Mouse (Mus musculus) frontal cortex, postnatal 10 days (tissue): ENCODE data around the gene Cep19.
"Not testable (repeated sequence)": the region's sequence is repeated elsewhere in the genome, so short reads cannot be mapped to it uniquely, and the experiment has no call there.

Experiments used
- DNase-seq, 2 experiments: peaks; one replicate each; pipeline ENCODE4 v3.0.0; 2022; ENCODE audit warnings: low spot score in 2 of 2, mixed read lengths in 1 of 2

Cep19 gene

DNA sequence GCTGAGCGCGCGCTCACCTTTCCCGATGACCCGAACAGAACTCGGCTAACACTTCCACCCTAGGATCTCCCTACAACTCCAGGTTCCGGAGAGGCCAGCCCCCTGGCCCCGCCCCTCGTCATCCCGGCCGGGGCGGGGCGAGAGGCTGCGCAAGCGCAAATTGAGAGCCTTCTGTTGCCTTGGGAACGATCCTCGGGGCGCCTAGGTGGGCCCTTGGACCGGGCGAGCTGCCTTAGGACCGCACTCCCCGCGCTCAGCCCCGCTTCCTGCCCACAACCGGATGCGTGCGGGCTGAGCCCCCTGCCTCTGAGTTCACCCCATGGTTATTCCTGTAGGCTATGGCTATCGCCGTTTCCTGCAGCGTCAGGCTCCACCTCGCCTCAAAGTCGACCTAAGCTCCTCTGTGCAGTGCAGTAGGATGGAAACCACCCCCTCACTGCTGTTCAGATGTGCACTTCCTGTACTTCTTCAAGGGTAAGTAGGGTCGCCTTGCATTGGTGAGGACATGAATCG, at the start of gene Cep19, which contains the start of gene Pigx:
Gene Cep19, plus strand, starts transcription at position 163 of the 513 bp plus-strand sequence.
Gene Pigx, minus strand, starts transcription at position 103 of the 513 bp plus-strand sequence.
- peak; percentile 84 to 88 for DNase-seq

DNA sequence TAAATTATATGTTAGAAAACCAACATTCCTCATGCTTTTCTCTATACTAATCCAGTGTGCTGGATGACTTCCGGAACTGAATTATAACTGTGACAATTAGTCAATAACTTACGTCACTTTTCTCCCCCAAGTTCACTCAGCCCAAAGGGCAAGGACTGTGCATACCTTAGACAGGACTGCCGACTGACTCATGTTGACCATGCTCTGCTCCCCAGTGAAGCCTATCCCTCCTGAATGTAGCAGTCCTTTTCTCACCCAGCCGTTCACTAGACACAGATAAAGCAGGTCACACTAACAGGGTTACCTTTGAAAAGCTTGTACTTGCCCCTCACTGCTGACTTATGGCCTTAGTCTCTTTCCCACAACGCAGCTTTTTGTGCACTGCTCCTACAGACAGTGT, 40.8 kb upstream of the Cep19 start:
- DNase-seq, result no peak

DNA sequence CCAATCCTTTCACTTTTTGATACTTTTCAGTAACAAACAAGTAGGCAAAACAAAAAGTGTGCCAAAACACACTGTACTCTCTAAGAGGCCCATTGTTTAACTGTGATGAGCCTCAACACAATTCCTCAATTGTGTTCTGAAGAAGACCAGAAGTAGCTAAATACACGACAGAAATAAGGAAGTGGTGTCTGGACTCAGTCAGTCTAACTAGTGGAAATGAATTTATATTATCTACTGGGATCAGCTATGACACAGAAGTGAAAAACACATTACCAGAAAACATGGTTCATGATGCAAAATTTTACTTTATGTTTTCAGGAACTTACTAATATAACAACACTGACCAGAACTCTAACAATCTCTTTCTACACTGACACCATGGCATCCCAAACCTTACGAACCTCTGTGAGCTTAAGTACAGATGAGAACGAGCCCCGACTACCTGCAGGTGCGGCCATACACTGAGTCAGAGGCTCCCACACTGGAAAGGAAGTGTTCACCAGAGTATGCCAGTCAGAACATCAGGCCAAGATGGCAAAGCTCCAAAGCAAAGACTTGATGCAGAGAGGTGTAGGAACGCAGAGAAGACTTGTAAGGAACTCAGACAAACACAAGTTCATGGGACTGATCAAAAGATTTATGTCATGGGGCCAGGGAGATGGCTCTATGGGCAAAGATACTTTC, 39.6 kb upstream of the Cep19 start:
- DNase-seq, result no peak

DNA sequence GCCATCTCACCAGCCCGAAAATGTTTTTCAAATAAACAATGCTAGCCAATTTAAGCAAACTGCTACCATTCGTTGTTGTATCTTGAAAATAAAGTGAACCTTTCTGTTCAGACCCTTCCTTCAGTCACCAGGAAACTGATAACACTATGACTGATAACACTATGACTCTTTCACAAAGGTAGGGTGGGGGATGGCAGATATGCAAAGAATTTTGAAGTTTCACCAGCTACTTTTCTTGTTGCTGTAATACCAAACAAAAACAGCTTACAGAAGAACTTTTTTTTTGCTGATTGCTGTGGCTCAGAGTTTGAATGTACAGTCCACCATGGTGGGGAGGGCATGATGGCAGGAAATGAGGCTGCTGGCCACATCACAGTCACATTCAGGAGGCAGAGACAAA, 37.4 kb upstream of the Cep19 start:
- DNase-seq, result no peak

DNA sequence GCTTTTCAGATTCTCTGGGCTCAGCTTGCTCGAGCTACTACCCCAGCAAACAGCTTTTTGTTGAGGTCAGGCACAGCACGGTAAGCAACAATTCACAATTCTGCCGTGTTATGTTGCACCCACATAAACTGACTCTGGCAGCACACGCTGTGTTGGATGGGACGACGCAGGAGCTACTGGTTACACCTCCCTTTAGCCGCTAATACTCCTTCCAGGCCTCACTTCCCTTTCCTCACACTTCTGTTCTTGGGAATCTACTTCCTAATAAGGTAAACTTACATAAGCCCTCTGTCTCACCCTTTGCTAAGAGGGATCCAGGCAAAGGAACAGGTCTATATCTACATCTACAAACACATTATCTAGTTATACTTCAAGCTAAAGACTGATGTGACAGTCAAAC, 35.7 kb upstream of the Cep19 start:
- no peak for DNase-seq

DNA sequence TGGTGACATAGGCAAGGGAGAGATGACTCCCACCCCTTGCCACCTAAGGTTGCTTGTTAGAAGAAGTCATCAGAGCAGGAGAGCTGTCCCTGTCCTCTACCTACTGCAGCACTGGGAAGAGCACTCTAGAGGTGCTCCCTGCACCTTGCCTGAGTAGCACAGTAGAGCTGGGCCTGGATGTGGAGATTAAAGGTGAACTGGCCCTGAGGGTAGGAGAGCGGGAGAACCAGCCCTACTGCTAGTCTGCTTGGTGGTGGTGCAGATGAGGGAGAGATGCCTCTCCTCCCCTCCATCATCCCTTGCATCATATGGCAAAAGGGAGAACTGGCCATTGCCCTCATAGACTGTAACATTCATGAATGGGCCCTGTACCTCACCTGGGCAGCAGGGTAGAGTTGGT, 32.7 kb upstream of the Cep19 start:
- DNase-seq, result no peak

DNA sequence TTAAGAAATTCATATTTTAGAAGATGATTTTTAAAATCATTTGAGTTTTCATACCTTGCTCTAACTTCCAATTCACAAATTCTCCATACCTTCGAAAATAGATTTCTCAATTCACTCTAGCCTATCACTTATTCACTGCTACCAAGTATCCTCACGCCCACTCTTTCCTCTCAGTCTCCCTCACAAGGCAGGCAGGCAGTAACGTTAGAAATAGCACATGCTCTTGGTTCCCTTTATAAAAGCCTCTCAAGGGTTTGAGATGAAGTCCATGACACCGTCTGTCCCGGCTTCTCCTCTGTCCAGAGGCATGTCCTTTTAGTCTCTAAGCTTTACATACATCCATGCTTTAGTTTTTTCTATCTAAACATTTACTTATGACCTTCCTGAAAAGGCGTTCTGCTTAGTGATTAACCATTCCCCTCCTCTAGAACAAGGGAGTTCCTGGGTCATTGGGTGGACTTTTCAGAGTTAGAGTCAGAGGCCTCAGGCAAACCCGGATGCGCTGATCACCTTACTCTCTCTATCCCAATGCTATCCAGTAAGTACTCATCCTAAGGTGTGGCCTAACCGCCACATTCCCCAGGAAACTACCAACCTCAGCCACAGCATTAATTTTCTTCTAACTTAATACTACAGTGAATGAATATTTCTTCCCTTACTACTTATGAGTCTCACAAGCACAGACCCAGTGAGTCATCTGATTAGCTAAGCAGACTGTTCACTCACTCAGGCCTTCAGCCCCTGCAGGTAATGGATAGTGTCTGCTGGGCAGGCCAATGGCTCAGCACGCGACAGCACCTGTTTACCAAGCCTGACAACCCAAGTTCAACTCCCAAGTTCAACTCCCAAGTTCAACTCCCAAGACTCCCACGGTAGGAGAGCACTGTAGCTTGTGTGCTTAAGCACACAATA, 31.0 kb upstream of the Cep19 start:
- DNase-seq, result no peak

DNA sequence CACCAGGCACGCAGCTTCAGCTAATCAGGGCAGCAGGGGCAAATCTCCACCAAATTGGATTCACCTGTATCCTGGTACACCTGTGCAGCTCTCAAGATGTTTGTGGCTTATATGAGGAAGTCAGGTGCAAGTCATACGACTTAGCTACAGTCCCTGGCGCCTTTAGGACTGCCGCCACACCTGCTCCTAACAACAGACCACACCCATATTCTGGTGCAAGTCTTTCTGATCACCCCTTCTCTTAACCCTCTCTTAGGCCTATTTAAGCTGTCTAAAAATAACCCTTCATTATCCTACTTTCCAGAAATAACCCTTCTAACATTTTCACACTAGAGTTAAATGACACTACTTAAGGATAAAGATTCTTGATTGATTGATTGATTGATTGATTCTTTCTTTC, 29.5 kb upstream of the Cep19 start:
- DNase-seq, result not testable (repeated sequence)

DNA sequence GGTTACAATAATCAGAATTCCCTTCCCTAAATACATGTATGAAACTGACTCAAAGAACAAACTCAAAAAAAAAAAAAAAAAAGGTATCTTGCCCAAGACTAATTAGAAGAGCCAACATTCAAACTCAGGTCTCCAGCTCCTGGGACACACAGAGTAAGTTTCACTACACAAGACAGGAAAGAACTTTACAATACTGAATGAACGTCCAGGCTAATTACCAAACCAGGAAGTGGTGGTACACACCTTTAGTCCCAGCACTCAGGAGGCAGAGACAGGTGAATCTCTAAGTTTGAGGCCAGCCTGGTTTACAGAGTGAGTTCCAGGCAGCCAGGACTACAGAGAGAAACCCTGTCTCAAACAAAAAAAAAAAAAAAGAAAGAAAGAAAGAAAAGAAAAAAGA, 23.8 kb upstream of the Cep19 start:
- no peak for DNase-seq

DNA sequence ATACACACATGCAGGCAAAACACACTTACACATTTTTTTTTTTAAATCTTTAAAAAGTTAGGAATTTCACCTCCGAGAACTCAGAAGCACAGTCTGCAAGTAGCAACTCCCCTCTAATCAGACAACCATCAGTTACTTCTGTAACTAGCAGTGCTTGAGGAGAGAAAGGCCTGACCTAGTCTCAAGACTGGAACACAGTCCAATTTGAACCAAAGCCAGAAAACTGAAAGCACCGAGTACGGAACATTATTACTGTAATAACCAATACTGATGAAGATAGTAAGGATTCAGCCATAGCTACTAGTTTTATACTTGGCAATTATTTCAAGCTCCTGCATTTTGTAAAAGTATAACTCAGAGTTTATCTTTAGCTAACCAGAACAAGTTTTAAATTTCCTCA, 23.2 kb upstream of the Cep19 start:
- DNase-seq, result no peak

DNA sequence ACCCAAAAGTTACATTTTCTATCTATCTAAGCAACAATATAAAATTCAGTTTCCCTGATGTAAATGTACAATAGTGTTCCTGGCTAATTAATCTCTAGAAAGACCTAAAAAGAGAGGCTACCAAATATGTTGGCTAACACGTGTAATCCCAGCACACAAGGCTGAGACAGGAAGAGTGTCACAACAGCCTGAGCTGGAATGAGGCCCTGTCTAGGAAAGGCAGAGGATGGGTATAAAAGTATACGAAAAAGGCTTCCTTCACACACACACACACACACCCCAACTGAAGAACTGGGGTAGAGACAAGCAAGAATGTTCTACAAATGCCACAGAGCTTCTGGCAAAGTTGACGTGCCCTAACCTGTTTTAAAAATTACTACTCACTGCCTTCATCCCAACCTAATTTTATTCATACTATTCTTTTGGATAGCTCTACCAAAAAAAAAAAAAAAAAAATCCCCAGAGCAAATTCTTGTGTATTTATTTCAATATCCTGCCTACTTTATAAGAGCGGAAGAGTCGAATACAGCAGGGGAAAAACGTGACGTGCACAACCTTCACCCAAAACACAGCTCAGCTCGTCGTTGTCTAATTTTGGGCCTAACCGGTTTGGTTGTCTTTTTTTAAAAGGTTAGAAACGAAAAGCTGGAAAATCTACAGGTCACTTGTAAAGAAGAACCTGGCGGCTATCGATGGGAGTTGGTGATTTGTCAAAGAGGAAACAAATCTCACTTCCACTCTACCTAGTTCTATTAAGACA, 21.8 kb upstream of the Cep19 start:
- no peak for DNase-seq

DNA sequence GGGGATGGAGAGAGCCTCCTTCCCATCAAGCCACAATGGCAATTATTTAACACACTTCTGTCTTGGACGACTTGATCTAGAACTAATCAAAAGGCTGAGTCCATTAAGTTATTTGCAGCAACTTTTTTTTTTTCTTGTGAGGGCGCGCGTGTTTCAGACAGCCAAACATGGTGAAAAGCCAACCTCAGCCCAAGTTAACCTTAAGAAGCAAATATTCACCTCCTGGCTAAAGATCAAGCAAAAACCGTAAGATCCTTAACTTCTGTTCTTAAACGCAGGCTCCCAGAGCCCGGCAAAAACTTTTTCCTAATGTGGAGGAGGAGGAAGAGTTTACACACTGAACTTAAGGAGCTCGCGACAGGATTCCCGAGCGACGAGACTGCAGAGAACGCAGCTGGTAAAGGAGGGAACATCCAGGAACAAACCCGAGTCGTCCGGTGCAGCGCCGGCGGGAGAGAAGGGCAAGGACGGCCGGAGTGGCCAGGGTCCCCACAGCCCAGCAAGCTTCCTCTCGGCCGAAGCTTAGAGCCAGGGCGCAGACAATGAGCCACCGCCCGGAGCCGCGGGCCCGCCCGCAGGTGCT, 21.1 kb upstream of the Cep19 start:
- DNase-seq, result no peak

DNA sequence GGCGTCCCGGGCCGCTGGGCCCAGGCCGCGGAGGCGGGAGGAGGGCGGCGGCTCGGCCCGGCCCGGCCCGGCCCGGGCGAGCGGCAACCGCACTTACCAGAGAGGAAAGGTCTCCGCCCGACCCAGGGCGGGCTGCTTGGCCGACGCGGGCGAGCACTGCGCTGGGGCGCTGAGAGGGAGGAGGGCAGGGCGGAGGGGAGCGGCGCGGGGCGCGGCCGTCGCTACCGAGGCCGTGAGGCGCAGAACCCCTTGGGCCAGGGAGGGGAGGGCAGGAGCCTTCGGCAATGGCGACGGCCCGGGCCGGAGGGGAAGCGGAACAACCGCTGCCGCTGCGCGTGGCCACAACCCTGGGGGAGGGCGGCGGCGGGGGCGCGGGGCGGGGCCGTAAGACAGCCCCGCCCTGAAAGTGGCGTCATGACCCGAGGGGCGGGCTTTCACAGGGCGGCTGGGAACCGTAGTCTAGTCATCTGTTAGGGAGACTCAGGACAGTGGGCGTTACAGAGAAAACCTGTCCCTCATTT, 20.5 kb upstream of the Cep19 start, which contains the start of gene Pak2:
Gene Pak2, minus strand, starts transcription at position 352 of the 521 bp plus-strand sequence.
- DNase-seq, result peak; percentile 58 to 77

DNA sequence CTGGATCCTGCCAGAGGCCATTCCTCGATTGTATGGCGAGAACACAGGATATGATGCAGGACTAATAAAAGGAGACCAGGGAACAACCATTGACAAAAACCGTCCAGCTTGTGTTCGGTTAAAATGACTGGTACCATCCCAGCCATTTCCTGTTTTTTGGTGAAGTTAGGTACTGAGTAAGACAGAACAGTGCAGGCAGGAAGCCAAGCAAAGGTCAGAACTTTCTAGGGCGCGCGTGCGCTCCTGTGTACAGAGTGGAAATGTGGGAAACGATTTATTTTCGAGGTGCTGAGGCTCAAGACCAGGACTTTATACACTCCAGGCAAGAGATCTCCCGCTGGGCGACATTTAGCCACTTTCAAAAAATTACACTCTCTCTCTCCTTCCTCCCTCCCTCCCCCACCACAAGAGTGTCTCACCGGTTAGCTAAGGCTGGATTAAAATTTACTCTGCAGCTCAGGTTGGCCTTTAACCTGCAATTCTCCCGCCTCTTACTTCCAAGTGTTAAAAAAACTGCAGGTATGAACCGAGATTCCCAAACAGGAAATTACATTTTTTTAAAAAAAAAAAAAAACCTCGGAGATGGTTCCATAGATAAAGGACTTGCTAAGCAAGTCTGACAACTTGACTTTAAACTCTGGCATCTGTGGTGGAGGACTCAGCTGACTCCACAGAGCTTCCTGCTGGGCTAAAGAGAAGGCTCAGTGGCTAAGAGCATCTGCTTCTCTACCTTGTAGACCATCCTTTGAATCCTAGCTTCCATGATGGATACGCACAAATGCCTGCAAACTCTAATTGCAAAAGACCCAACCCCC, 11.8 kb upstream of the Cep19 start:
- no peak for DNase-seq

DNA sequence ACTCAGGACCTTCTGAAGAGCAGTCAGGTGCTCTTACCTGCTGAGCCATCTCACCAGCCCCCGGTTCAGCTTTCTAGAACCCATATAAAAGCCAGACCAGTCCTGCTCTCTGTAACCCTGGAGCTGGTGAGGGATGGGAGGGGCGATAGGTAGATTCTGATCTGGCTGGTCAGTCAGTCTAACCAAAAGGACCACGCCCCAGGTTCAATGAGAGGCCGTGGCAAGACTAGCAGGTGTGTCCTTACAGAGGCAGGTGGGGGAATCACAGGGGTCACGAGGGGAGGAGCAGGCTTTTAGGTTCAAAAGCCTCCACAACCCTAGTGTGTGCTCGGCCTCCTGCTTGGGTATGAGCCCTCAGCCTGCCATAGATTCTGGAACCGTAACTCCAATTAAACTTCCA, 8.1 kb upstream of the Cep19 start:
- DNase-seq, result no peak

DNA sequence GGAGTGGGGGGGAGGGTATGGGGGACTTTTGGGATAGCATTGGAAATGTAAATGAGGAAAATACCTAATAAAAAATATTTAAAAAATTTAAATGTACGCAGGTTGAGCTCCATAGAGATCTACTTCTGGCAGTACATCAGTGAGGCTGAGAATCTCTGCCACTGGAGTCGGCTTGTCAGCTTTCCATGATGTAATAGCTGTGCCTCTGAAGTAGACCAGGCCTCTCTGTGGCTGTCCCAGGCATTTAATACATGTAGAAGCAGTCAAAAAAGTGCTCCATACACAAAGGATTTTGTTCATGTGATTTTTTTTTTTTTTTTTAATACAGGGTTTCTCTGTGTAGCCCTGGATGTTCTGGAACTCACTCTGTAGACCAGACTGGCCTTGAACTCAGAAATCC, 1.8 kb upstream of the Cep19 start:
- not testable (repeated sequence) for DNase-seq

DNA sequence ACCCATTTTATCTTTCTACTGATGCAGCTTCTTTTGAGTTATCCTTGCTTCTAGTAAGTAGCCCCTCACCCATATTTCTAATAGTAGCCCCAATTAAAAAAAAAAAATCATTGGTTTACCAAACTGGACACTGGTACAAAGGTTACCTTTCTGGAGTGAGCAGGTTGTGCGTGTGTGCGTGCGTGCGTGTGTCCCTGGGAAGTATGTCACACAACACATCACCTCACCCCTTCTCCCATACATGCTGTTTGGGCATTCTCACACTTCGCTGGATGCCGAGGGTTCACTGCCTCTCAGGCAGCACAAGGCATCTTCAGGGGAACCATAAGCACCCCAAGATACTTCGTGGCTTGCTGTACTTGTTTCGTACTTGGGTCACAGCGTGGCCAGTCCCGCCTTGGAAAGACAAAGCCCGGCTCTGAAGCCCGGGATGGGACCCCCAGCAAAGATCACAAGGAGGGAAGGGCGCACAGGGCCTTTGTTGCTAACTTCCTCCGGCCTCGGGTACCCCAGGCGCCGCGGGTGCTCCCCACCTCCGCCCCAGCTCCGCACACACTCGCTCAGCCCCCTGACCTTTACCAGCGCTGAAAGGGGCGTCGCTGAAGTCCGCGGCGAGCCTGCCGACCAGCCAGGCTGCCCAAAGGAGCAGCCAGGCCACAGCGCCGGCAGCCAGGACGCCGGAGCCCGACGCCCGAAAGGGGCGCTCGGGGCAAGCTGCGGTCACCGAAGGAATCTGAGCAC, 533 bp upstream of the Cep19 start:
- DNase-seq, result no peak

DNA sequence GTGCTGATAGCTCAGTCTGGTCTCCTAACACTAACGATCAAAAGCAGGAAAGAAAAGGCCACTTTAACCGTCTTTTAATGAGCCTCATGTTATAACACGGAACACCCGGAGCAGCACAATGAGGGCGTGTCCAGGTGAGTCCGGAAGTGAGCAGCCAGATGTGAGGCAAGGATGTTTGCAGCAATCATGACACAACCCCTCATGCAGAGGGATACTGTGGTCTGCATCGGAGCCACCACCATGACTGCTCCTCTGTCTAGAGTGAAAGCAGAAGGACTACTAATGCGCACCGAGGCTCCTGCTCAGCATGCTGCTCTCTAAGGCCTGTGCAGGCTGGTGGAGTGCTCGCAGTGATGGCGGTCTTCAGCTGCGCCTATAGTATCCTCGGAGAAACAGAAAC, 2.7 kb downstream of the Cep19 start:
- DNase-seq, result no peak

DNA sequence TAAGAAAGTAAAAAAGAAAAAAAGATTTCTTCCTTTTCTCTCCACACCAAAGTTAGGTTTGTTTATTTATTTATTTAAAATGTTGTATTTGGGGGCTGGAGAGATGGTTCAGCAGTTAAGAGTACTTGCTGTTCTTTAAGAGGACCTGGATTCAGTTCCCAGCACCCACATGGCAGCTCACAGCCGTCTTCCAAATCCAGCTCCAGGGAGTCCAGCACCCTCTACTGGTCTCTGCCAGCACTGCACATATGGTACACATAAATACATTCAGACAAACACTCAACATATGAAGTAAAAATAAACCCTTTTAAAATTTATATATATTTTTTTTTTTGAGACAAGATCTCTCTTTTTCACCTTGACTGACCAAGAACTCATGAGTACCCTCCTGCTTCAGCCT, 6.1 kb downstream of the Cep19 start:
- DNase-seq, result no peak
